Mouse (Mus musculus): ENCODE measurements around the gene Inava. TPM values are rescaled to one million over a fixed set of nuclear protein-coding genes. Genes with fewer than 3 reads are reported as not detected.

Gene Inava
- total RNA-seq, 2 experiments from 2014 or later = not detected

DNA sequence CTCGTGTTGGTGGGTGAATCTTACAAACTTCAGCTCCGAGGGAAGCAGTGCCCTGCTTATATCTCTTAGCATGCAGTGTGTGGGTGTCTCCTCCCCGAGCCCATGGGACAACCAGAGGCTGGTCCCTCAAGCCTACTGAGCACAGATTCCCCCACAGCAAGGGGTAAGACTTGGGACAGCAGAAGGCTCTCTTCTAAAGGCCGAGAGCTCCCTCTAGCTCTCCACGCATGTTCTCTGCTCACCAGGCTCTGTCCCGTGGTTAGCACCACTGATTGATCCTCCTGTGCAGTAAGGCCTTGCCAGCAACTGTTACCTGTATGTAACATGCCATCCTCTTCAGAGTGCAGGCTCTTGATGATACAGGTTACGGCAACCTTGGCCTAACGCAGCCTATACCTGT lies 66.4 kb downstream of the Inava start:
- no peak for ATAC-seq (ENCODE audit: poor library complexity, severe bottlenecking)

DNA sequence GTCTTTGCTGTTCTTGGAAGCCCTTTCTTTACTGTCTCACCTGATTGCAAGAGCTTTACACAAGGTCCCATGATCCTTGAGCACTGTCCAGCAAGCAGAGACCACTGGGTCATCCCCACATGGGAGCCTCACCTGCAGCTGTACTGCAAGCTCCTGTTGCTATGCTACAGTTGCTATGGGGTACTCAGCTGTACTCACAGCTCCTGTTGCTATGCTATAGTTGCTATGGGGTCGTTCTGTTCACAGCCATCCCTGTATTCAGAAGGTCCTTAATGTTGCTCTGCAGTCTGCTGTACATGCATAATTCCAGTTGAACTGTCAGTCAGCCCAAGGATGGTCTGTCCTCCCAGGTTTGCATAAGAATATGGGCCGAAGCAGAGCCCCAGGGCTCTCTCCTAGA lies 68.6 kb downstream of the Inava start:
- no peak for ATAC-seq (ENCODE audit: poor library complexity, severe bottlenecking)

Other genes starting within 250 kb of the Inava start
- not detected in 2 replicates for gene Igfn1, start 227.9 kb downstream of the Inava start, total RNA-seq (2015)
- gene Igfn1, start 227.9 kb downstream of the Inava start, total RNA-seq (2017) = not detected in 2 replicates
- gene Tmem9, start 226.1 kb downstream of the Inava start, total RNA-seq (2015) = 2.5 and 3.9 TPM in 2 replicates
- 2.8 and 3.7 TPM in 2 replicates for gene Tmem9, start 226.1 kb downstream of the Inava start, total RNA-seq (2017)
- gene Ascl5, start 183.5 kb downstream of the Inava start, total RNA-seq (2015) = not detected in 2 replicates
- not detected in 2 replicates for gene Ascl5, start 183.5 kb downstream of the Inava start, total RNA-seq (2017)
- gene Cacna1s, start 181.5 kb downstream of the Inava start, total RNA-seq (2015) = 0.05 TPM in 1 of 2 replicates, not detected in the other
- not detected in 2 replicates for gene Cacna1s, start 181.5 kb downstream of the Inava start, total RNA-seq (2017)
- gene Kif21b, start 102.9 kb downstream of the Inava start, total RNA-seq (2015) = 41.1 and 48.0 TPM in 2 replicates
- gene Kif21b, start 102.9 kb downstream of the Inava start, total RNA-seq (2017) = 36.3 and 46.1 TPM in 2 replicates
- gene Mroh3, start 21.4 kb downstream of the Inava start, total RNA-seq (2015) = not detected in 2 replicates
- gene Mroh3, start 21.4 kb downstream of the Inava start, total RNA-seq (2017) = not detected in 2 replicates
- gene Gpr25, start 26.6 kb upstream of the Inava start, total RNA-seq (2015) = not detected in 2 replicates
- gene Gpr25, start 26.6 kb upstream of the Inava start, total RNA-seq (2017) = not detected in 2 replicates
- 12.9 and 15.0 TPM in 2 replicates for gene Camsap2, start 111.8 kb upstream of the Inava start, total RNA-seq (2015)
- gene Camsap2, start 111.8 kb upstream of the Inava start, total RNA-seq (2017) = 20.0 and 22.6 TPM in 2 replicates
- 6.3 and 9.1 TPM in 2 replicates for gene Ddx59, start 181.0 kb upstream of the Inava start, total RNA-seq (2015)
- 10.7 and 12.8 TPM in 2 replicates for gene Ddx59, start 181.0 kb upstream of the Inava start, total RNA-seq (2017)
- 18.7 and 24.0 TPM in 2 replicates for gene Kif14, start 232.1 kb upstream of the Inava start, total RNA-seq (2015)
- 27.8 and 31.4 TPM in 2 replicates for gene Kif14, start 232.1 kb upstream of the Inava start, total RNA-seq (2017)

Measured in megakaryocyte, adult 5-6 weeks (primary cell).